Mouse (Mus musculus) E14TG2a.4 (cell line): ENCODE measurements around the gene Wdpcp.

Experiments used
- CTCF ChIP-seq: conservative IDR thresholded peaks from 2 replicates; pipeline ENCODE4 v1.5.1; 2014; ENCODE audit warnings: low read length
- NANOG ChIP-seq: IDR thresholded peaks from 2 replicates; pipeline ENCODE4 v1.6.1; 2014; ENCODE audit warnings: borderline replicate concordance, low read length, mixed read lengths
- POU5F1 ChIP-seq: IDR thresholded peaks from 2 replicates; pipeline ENCODE4 v1.6.1; 2014; ENCODE audit warnings: low read length, borderline replicate concordance

GRCm38 (mm10) chr11:21735272-21735671 is 163.2 kb downstream of the Wdpcp start:
- no peak for TF ChIP-seq CTCF
- TF ChIP-seq POU5F1 = no peak
- no peak for TF ChIP-seq NANOG
